Mouse (Mus musculus) MEL (cell line): ENCODE data around the gene Sugp1. TPM values are rescaled to one million over a fixed set of nuclear protein-coding genes. Genes with fewer than 3 reads are reported as not detected.

Experiments
- DNase-seq: peaks from one replicate; pipeline ENCODE4 v3.0.0; 2011; ENCODE audit warnings: low read depth, low spot score
- H3K27ac ChIP-seq: 2 replicates; pipeline ENCODE4 v1.5.1; 2012; ENCODE audit warnings: low read depth, mild to moderate bottlenecking, control low read depth, low read length, moderate library complexity; ENCODE audit not compliant: control insufficient read depth
- H3K27me3 ChIP-seq, 2 experiments: fragments of 150-350 bp in 1 of 2; sonication (generic) in 1 of 2; 2 replicates each; pipeline ENCODE4 v1.6.1; 2012; ENCODE audit warnings: low read length in 2 of 2, mild to moderate bottlenecking in 2 of 2, improper control_type of control experiment in 1 of 2, moderate library complexity in 1 of 2; ENCODE audit not compliant: insufficient read depth in 2 of 2, control insufficient read depth in 1 of 2
- H3K36me3 ChIP-seq, 2 experiments: 2 replicates each; pipeline ENCODE4 v1.6.1; 2012 to 2014; ENCODE audit warnings: low read length in 2 of 2, improper control_type of control experiment in 1 of 2, inconsistent platforms in 1 of 2, mild to moderate bottlenecking in 1 of 2; ENCODE audit not compliant: insufficient read depth in 2 of 2, control insufficient read depth in 1 of 2
- H3K4me1 ChIP-seq, 2 experiments: fragments of 150-350 bp in 1 of 2; sonication (generic) in 1 of 2; 2 replicates each; pipeline ENCODE4 v1.6.1; 2012; ENCODE audit warnings: low read length in 2 of 2, improper control_type of control experiment in 1 of 2, mild to moderate bottlenecking in 1 of 2; ENCODE audit not compliant: insufficient read depth in 2 of 2, control insufficient read depth in 1 of 2
- H3K4me3 ChIP-seq, 2 experiments: fragments of 150-350 bp in 1 of 2; sonication (generic) in 1 of 2; 2 replicates each; pipeline ENCODE4 v1.5.1; 2012; ENCODE audit warnings: low read depth in 2 of 2, low read length in 2 of 2, mild to moderate bottlenecking in 2 of 2, moderate library complexity in 2 of 2, control low read depth in 1 of 2, improper control_type of control experiment in 1 of 2; ENCODE audit not compliant: control insufficient read depth in 1 of 2, insufficient read depth in 1 of 2
- H3K79me2 ChIP-seq: 2 replicates; pipeline ENCODE4 v1.6.1; 2012; ENCODE audit warnings: mild to moderate bottlenecking, low read length, moderate library complexity; ENCODE audit not compliant: control insufficient read depth, poor library complexity, insufficient read depth
- H3K9ac ChIP-seq: 2 replicates; pipeline ENCODE4 v1.6.1; 2012; ENCODE audit warnings: low read depth, mild to moderate bottlenecking, control low read depth, low read length, moderate library complexity; ENCODE audit not compliant: control insufficient read depth, poor library complexity, severe bottlenecking
- H3K9me3 ChIP-seq: fragments of 150-350 bp; sonication (generic); replicated peaks from 2 replicates; pipeline ENCODE4 v1.6.1; 2012; ENCODE audit warnings: mild to moderate bottlenecking, low read length, improper control_type of control experiment, moderate library complexity; ENCODE audit not compliant: insufficient read depth
- CHD2 ChIP-seq: IDR thresholded peaks from 2 replicates; pipeline ENCODE4 v1.6.1; 2011; ENCODE audit warnings: low read length, improper control_type of control experiment
- KAT2A ChIP-seq: conservative IDR thresholded peaks from 2 replicates; pipeline ENCODE4 v1.6.1; 2012; ENCODE audit warnings: low read depth, low read length, improper control_type of control experiment, inconsistent platforms
- NRF1 ChIP-seq: IDR thresholded peaks from 2 replicates; pipeline ENCODE4 v1.6.1; 2014; ENCODE audit warnings: low read depth, mild to moderate bottlenecking, inconsistent platforms, low read length, improper control_type of control experiment, moderate library complexity; ENCODE audit not compliant: poor library complexity, insufficient read depth, severe bottlenecking
- TAL1 ChIP-seq: IDR thresholded peaks from 2 replicates; pipeline ENCODE4 v1.6.1; 2012; ENCODE audit warnings: mild to moderate bottlenecking, inconsistent platforms, low read length, moderate library complexity, mixed read lengths
- TBP ChIP-seq: IDR thresholded peaks from 2 replicates; pipeline ENCODE4 v1.8.0; 2011; ENCODE audit warnings: low read depth, low read length, improper control_type of control experiment
- UBTF ChIP-seq: IDR thresholded peaks from 2 replicates; pipeline ENCODE4 v1.6.1; 2012; ENCODE audit warnings: low read depth, mild to moderate bottlenecking, inconsistent platforms, low read length, improper control_type of control experiment, moderate library complexity, borderline replicate concordance; ENCODE audit not compliant: insufficient read depth
- ZC3H11A ChIP-seq: IDR thresholded peaks from 2 replicates; pipeline ENCODE4 v1.6.1; 2012; ENCODE audit warnings: low read depth, mild to moderate bottlenecking, inconsistent platforms, low read length, improper control_type of control experiment
- polyA plus RNA-seq, 2 experiments: library from polyadenylated mRNA; stranded (reverse) in 1 of 2; unstranded in 1 of 2; fragments of >175 nt in 1 of 2; fragments of >200 nt in 1 of 2; gene quantifications; 2 replicates each; pipeline versions ENCODE4 v1.2.1 to v1.2.4; 2012; ENCODE audit warnings: low replicate concordance in 2 of 2, low read depth in 1 of 2; ENCODE audit not compliant: insufficient read length in 2 of 2, insufficient read depth in 1 of 2, missing spikeins in 1 of 2
- total RNA-seq: library from RNA; depleted of rRNA; stranded (reverse); fragments of 300-350 nt; gene quantifications from 2 replicates; pipeline ENCODE4 v1.2.3, GENCODE M21; 2012

Sugp1 gene
- total and polyA plus RNA-seq, 3 experiments, result 29.9 to 45.5 TPM; not detected in 1

DNA sequence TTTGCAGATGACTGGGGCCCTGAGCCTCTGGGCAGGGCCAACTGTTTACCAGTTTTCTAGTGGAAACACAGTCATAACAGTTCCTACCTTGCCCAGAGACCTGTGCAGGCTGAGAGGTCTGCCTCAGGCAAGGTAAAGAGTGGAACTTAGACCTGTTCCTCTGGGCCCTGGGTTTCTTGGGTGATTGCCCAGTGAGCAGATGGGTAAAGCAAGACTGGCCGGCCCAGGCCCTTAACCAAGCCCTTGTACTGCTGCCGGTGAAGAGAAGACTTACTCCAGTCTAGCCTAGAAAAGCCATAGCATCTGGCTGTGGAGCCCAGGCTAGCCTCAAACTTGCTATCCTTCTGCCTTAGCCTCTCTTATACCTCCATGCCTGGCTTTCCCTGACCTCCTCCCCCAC, 39.4 kb downstream of the Sugp1 start:
- Histone ChIP-seq H3K27ac (no peak overlapping the region), H3K4me1 (no peaks in the 10 kb centered on the region), H3K9me3 (no peaks in the 10 kb centered on the region), H3K36me3 (no peaks in the 10 kb centered on the region), H3K4me3 (no peak overlapping the region), H3K9ac (no peak overlapping the region), H3K27me3 (no peaks in the 10 kb centered on the region), H3K79me2 (no peaks in the 10 kb centered on the region)
- TF ChIP-seq KAT2A (no peak), NRF1 (no peak)
- no peak for DNase-seq

DNA sequence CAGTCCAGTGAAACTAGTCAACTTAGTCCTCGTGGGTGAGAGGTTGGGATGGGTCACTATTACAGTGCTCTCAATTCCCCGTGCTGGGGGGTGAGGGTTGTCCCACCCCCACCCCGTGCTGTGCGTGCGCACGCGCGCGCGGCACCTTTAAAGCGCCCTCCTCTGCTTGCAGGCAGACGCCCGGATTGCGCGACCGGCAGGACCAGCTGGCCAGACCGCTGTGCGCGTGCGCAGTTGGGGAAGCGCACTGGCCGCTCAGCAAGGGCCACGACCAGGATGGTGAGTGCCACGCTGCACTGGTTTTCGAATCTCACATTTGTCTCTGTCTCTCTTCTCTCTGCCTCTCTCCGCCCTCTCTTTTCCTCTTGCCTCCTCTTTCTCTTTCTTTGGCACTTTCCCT, 40.7 kb downstream of the Sugp1 start, which contains the start of gene Hapln4:
TSS of gene Hapln4 (plus strand) at position 173 of the 400 bp plus-strand sequence.
- Histone ChIP-seq H3K27me3 (no peaks in the 10 kb centered on the region), H3K36me3 (no peaks in the 10 kb centered on the region), H3K4me3 (no peak within 1 kb of the TSS), H3K27ac (no peak within 1 kb of the TSS), H3K9ac (no peak within 1 kb of the TSS), H3K4me1 (no peaks in the 10 kb centered on the region), H3K9me3 (no peaks in the 10 kb centered on the region), H3K79me2 (no peaks in the 10 kb centered on the region)
- DNase-seq, result no peak
- no peak for TF ChIP-seq UBTF
- TF ChIP-seq TAL1, result no peak
- TF ChIP-seq CHD2, result no peak
- TF ChIP-seq ZC3H11A, result no peak

DNA sequence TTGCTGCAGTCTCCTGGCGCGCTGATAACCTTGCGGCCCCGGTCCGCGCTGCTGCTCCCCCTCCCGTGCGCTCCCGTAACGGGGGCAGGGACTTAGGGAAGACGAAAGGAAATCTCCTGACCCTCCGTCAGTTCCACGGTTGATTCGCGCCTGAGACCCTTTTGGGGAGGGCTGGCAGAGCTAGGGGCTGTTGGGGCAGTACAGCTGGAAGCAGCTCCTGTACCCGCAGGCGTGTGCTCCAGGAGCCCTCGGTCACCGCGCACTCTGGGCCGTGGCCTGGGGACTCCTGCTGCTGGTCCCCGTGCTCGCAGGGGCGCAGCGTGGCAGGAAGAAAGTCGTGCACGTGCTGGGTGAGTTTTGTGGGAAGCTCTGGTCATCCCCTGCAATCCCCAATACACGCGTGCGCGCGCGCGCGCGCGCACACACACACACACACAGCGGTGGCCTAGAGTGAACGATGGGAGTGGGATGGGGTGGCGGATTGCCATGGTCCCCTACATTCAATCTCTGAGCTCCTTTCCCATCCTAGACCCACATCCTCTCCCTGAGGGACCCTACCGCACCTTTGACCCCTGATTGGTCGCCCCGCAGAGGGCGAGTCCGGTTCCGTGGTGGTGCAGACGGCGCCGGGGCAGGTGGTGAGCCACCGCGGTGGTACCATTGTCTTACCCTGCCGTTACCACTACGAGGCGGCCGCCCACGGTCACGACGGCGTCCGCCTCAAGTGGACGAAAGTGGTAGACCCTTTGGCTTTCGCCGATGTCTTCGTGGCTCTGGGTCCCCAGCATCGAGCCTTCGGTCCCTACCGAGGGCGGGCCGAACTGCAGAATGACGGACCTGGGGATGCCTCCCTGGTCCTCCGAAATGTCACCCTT, 41.8 kb downstream of the Sugp1 start:
- no peak overlapping the region for H3K27ac ChIP-seq
- DNase-seq, result no peak
- H3K9me3 ChIP-seq, result no peaks in the 10 kb centered on the region
- H3K4me3 ChIP-seq, result no peak overlapping the region
- no peaks in the 10 kb centered on the region for H3K79me2 ChIP-seq
- H3K27me3 ChIP-seq, result no peaks in the 10 kb centered on the region
- H3K36me3 ChIP-seq, result no peaks in the 10 kb centered on the region
- no peak for TF ChIP-seq NRF1
- TF ChIP-seq TBP, result no peak
- H3K9ac ChIP-seq, result no peak overlapping the region
- H3K4me1 ChIP-seq, result no peaks in the 10 kb centered on the region
